Mouse (Mus musculus) hindbrain, embryonic 16.5 days (tissue): ENCODE measurements around the gene Cdx2. TPM values are rescaled to one million over a fixed set of nuclear protein-coding genes. Genes with fewer than 3 reads are reported as not detected.

ENCODE experiments used
- ATAC-seq: fragments of 200-750 bp; cut with Nextera tagmentation; 2 replicates; pipeline ENCODE4 v1.8.0; 2017; ENCODE audit warnings: moderate TSS enrichment, moderate library complexity
- H3K27ac ChIP-seq: fragments of 300-500 bp; sonication (generic); 2 replicates; pipeline ENCODE4 v1.5.1; 2014; ENCODE audit warnings: low read depth, mild to moderate bottlenecking, control low read depth, low read length, moderate library complexity
- H3K27me3 ChIP-seq: fragments of 300-500 bp; sonication (generic); replicated peaks from 2 replicates; pipeline ENCODE4 v1.6.1; 2014; ENCODE audit warnings: low read length; ENCODE audit not compliant: control insufficient read depth, insufficient read depth
- H3K36me3 ChIP-seq: fragments of 300-500 bp; sonication (generic); 2 replicates; pipeline ENCODE4 v1.6.1; 2014; ENCODE audit warnings: mild to moderate bottlenecking, low read length, moderate library complexity, mixed read lengths; ENCODE audit not compliant: control insufficient read depth, insufficient read depth
- H3K4me1 ChIP-seq: fragments of 300-500 bp; sonication (generic); 2 replicates; pipeline ENCODE4 v1.6.1; 2014; ENCODE audit warnings: low read depth, low read length; ENCODE audit not compliant: control insufficient read depth, insufficient read depth
- H3K4me2 ChIP-seq: fragments of 300-500 bp; sonication (generic); 2 replicates; pipeline ENCODE4 v1.6.1; 2014; ENCODE audit warnings: mild to moderate bottlenecking, low read length, control low read depth, moderate library complexity
- H3K4me3 ChIP-seq: fragments of 300-500 bp; sonication (generic); 2 replicates; pipeline ENCODE4 v1.5.1; 2014; ENCODE audit warnings: mild to moderate bottlenecking, low read length, control low read depth, moderate library complexity
- H3K9ac ChIP-seq: fragments of 300-500 bp; sonication (generic); 2 replicates; pipeline ENCODE4 v1.6.1; 2014; ENCODE audit warnings: low read depth, mild to moderate bottlenecking, control low read depth, low read length, moderate library complexity
- H3K9me3 ChIP-seq: fragments of 300-500 bp; sonication (generic); 2 replicates; pipeline ENCODE4 v1.6.1; 2014; ENCODE audit warnings: mild to moderate bottlenecking, low read length, moderate library complexity; ENCODE audit not compliant: control insufficient read depth
- WGBS: fragments of 180-500 bp; shearing (Covaris S2); extraction: QIAGEN DNeasy Blood & Tissue Kit; methylation state at CpG from one replicate; pipeline ENCODE4 v1.1.7; 2014; 5-methylcytosine and 5-hydroxymethylcytosine counted together
- polyA plus RNA-seq: library from polyadenylated mRNA; unstranded; fragments of >200 nt; fragmentation: Nextera tagmentation; extraction: Ambion mirVana; gene quantifications from 2 replicates; pipeline ENCODE4 v1.2.1, GENCODE M21; 2015

Gene Cdx2
- polyA plus RNA-seq, 1 experiment from 2014 or later, result not detected

DNA sequence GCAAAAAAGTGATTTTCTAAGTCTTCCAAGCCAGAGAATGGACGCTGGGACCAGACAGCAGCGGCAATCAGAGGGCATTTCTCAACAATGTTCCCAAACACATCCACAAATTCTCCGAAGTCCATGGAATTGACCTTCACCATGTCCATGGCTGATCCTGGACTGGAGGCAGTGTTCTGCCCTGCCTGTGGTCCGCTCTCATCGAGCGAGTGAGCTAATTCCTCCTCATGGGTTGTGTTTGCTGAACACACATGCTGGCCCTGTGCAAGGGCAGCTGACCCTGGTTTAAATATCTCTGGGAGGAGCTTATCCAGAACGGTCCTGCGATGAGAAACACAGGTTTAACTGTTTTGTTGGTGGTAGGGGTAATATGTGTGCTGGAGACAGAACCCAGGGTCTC, 15.1 kb upstream of the Cdx2 start, which contains the start of gene Urad:
Gene Urad, minus strand, starts transcription at position 258 of the 400 bp plus-strand sequence.
- no peak within 1 kb of the TSS for H3K4me2 ChIP-seq
- no peaks in the 10 kb centered on the region for H3K4me1 ChIP-seq
- H3K9me3 ChIP-seq, result no peaks in the 10 kb centered on the region
- no peak within 1 kb of the TSS for H3K9ac ChIP-seq
- 81% methylated on average over 8 of the region's 8 CpGs for WGBS
- H3K4me3 ChIP-seq, result no peak within 1 kb of the TSS
- ATAC-seq, result no peak
- no peaks in the 10 kb centered on the region for H3K36me3 ChIP-seq
- H3K27ac ChIP-seq, result no peak within 1 kb of the TSS
- peaks cover 35% of the 10 kb centered on the region for H3K27me3 ChIP-seq

GRCm38 (mm10) chr5:147319653-147320052, 12.6 kb upstream of the Cdx2 start:
- peak; percentile 65; the same call in 1 of the 2 replicates for ATAC-seq

DNA sequence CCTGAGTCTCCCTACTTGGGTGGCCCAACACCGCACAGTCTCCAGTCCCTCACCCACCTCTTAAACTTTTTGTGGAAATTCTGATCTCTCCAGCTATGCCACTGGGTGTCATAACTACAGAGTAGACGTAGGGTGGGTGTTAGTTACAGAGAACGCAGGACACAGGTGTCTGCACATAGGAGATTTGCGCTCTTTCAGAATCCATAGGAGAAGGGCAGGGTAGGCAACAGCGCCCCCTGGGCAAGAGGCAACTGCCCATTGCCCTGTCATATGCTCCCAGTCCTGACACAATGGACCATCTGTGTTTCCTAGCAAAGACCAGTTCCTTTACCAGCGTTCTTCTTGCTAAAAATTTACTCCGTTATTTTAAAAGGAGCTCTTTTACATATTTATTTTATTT, 10.9 kb upstream of the Cdx2 start:
- no peaks in the 10 kb centered on the region for H3K9me3 ChIP-seq
- no peak overlapping the region for H3K27ac ChIP-seq
- no peak overlapping the region for H3K4me2 ChIP-seq
- peaks cover 72% of the 10 kb centered on the region for H3K27me3 ChIP-seq
- peaks cover 4% of the 10 kb centered on the region; the same call in 1 of the 2 replicates for H3K4me1 ChIP-seq
- no peak for ATAC-seq
- no peak overlapping the region for H3K9ac ChIP-seq
- no peaks in the 10 kb centered on the region for H3K36me3 ChIP-seq
- WGBS, result 18% methylated on average over 7 of the region's 7 CpGs
- H3K4me3 ChIP-seq, result no peak overlapping the region

More at GRCm38 (mm10) chr5:147319653-147320052, 12.6 kb upstream of the Cdx2 start:
- no peak overlapping the region for H3K4me2 ChIP-seq
- no peaks in the 10 kb centered on the region for H3K9me3 ChIP-seq
- no peak overlapping the region for H3K9ac ChIP-seq
- H3K4me1 ChIP-seq, result peaks cover 4% of the 10 kb centered on the region; the same call in 1 of the 2 replicates
- H3K27me3 ChIP-seq, result peaks cover 56% of the 10 kb centered on the region
- H3K36me3 ChIP-seq, result no peaks in the 10 kb centered on the region
- H3K4me3 ChIP-seq, result no peak overlapping the region
- H3K27ac ChIP-seq, result no peak overlapping the region

- H3K27ac ChIP-seq, result no peak overlapping the region
- ATAC-seq, result no peak
- H3K9ac ChIP-seq, result no peak overlapping the region
- no peak overlapping the region for H3K4me3 ChIP-seq
- H3K4me2 ChIP-seq, result no peak overlapping the region
- no peaks in the 10 kb centered on the region for H3K36me3 ChIP-seq
- H3K9me3 ChIP-seq, result no peaks in the 10 kb centered on the region
- peaks cover 4% of the 10 kb centered on the region; the same call in 1 of the 2 replicates for H3K4me1 ChIP-seq
- 5% methylated on average over 7 of the region's 7 CpGs for WGBS
- H3K27me3 ChIP-seq, result peaks cover 72% of the 10 kb centered on the region
These were observed 10.3 kb upstream of the Cdx2 start for GRCm38 (mm10) chr5:147317321-147317720.

GRCm38 (mm10) chr5:147315432-147316075, 8.5 kb upstream of the Cdx2 start:
- no peak overlapping the region for H3K9ac ChIP-seq
- peaks cover 4% of the 10 kb centered on the region; the same call in 1 of the 2 replicates for H3K4me1 ChIP-seq
- under 1% methylated on average over 25 of the region's 25 CpGs for WGBS
- no peaks in the 10 kb centered on the region for H3K9me3 ChIP-seq
- no peaks in the 10 kb centered on the region for H3K36me3 ChIP-seq
- H3K4me2 ChIP-seq, result peak overlapping the region; percentile 17
- no peak overlapping the region for H3K4me3 ChIP-seq
- ATAC-seq, result no peak
- H3K27ac ChIP-seq, result no peak overlapping the region
- H3K27me3 ChIP-seq, result peaks cover 77% of the 10 kb centered on the region

DNA sequence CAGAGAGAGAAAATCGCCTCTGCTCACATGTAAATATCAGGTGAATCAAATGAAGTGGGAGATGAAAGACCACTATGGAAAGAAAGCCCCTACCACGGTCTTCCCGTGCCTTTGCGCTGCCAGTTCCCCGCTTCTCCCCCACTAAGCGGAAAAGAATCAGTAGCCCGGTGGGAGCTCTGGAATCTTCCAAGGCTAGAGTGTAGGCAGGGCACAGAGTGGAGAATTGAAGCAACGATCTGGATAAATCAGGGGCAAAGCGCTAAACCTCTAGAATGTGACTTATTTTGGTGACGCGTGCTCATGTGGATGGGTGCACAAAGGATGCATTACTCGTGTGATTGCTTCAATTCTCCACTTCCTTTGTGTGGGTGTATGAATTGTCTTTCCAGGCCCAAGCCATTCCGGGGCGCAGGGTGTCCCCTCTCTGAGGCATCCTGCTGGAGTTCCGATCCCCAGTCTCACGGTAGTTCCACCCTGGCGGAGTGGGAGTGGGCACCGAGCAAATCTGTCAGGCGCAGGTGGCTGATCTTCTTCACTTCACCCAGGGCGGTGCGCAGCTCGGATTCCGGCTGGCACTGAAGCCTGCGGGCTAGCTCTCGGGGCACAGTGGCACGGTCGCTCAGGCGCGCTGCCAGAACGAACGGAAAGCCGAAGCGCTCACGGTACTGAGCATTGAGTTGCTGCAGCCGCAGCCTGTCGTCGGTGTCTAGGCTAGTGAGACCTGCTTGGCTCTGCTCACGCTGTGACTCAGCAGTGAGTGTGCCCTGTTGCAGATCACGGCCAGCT, 7.8 kb upstream of the Cdx2 start:
- Histone ChIP-seq H3K4me3 (peak overlapping the region; percentile 8; the same call in 1 of the 2 replicates), H3K9me3 (no peaks in the 10 kb centered on the region), H3K27ac (no peak overlapping the region), H3K4me1 (peaks cover 4% of the 10 kb centered on the region; the same call in 1 of the 2 replicates), H3K27me3 (peaks cover 84% of the 10 kb centered on the region), H3K36me3 (no peaks in the 10 kb centered on the region), H3K9ac (no peak overlapping the region), H3K4me2 (peak overlapping the region; percentile 17)
- WGBS, result under 1% methylated on average over 39 of the region's 39 CpGs
- ATAC-seq, result no peak

DNA sequence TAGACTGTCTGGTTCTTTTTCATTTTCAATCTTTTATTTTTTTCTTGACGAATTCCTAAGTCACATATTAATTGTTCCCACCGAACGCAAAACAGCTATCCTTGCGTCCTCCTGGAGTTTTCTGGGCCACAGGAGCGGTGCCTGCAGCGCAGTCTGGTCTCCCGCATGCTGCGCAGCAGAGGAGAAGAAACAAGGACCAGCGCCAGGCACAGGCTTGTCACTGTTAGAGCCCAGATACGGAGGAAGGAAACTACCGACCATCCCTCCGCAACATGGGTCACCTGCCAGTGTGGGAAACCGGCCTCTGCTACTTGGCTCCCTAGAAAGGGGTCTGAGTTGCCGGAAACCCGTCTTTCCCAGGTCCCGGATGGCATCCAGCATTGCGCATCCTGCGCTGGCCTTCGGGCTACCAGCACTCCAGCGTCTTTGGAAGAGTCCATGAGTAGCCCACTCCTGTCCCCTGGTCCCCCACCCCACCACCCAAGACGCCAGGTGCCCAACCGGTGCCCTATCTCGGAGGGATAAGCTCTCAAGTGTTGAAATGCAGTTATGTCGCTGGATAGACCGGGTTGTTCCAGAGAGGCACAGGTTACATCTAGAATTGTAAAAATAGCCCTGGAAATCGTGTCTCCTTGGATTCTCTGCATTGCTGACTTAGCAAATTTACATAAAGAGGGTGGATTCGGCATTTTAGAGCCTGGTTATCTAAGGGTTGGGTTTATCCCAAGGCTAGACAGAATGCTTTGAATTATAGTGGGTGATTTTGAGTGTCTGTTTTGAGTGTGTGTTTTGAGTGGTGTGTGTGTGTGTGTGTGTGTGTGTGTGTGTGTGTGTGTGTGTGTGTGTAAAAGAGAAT, 6.0 kb upstream of the Cdx2 start:
- no peaks in the 10 kb centered on the region for H3K9me3 ChIP-seq
- H3K9ac ChIP-seq, result no peak overlapping the region
- WGBS, result 1% methylated on average over 27 of the region's 27 CpGs
- no peaks in the 10 kb centered on the region for H3K36me3 ChIP-seq
- H3K4me1 ChIP-seq, result peaks cover 4% of the 10 kb centered on the region; the same call in 1 of the 2 replicates
- H3K4me2 ChIP-seq, result no peak overlapping the region
- peaks cover 90% of the 10 kb centered on the region for H3K27me3 ChIP-seq
- no peak overlapping the region for H3K27ac ChIP-seq
- no peak for ATAC-seq
- H3K4me3 ChIP-seq, result no peak overlapping the region

GRCm38 (mm10) chr5:147309786-147310185, 2.7 kb upstream of the Cdx2 start:
- H3K36me3 ChIP-seq, result no peaks in the 10 kb centered on the region
- no peaks in the 10 kb centered on the region for H3K9me3 ChIP-seq
- no peak overlapping the region for H3K4me2 ChIP-seq
- 0% methylated on average over 2 of the region's 2 CpGs for WGBS
- no peaks in the 10 kb centered on the region for H3K4me1 ChIP-seq
- peaks cover 89% of the 10 kb centered on the region for H3K27me3 ChIP-seq
- no peak overlapping the region for H3K4me3 ChIP-seq
- ATAC-seq, result no peak
- no peak overlapping the region for H3K9ac ChIP-seq
- H3K27ac ChIP-seq, result no peak overlapping the region
